Mouse (Mus musculus) ES-E14 (cell line): ENCODE results near the gene Ptprt.

Source experiments
- CHD2 ChIP-seq: IDR thresholded peaks from 2 replicates; pipeline ENCODE4 v1.6.1; 2014; ENCODE audit warnings: mild to moderate bottlenecking, low read depth, low read length, inconsistent platforms
- HCFC1 ChIP-seq: IDR thresholded peaks from 2 replicates; pipeline ENCODE4 v1.6.1; 2012; ENCODE audit warnings: low read length, inconsistent platforms, borderline replicate concordance; ENCODE audit not compliant: insufficient read depth
- MAFK ChIP-seq: IDR thresholded peaks from 2 replicates; pipeline ENCODE4 v1.6.1; 2014; ENCODE audit warnings: mild to moderate bottlenecking, low read depth, low read length, inconsistent platforms; ENCODE audit not compliant: insufficient read depth
- ZC3H11A ChIP-seq: IDR thresholded peaks from 2 replicates; pipeline ENCODE4 v1.6.1; 2012; ENCODE audit warnings: low read depth, mild to moderate bottlenecking, inconsistent platforms, low read length, borderline replicate concordance
- ZNF384 ChIP-seq: IDR thresholded peaks from 2 replicates; pipeline ENCODE4 v1.6.1; 2012; ENCODE audit warnings: low read depth, low read length, inconsistent platforms

DNA sequence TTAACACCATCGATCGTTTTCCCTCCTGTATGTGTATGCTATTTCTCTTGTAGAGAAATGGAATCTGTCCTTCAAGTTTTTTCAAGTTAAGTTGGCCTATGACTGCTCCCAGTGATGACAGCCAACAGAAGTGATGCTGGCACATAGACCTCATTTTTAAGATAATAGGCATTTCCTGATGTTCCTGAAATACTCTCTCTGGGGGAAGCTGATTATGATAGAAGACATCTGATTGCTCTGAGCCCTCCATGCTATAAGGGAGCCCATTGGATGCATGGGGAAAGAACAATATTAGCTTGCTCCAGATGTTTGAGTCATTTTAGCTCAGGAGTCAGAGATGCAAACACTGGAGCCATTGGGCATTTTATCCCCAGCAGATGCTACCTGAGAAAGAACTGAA is 1026.9 kb downstream of the Ptprt start:
- TF ChIP-seq CHD2: no peak
- no peak for TF ChIP-seq HCFC1
- no peak for TF ChIP-seq MAFK
- no peak for TF ChIP-seq ZC3H11A
- no peak for TF ChIP-seq ZNF384
